Mouse (Mus musculus): ENCODE measurements around the gene Tigd4. TPM values are rescaled to one million over a fixed set of nuclear protein-coding genes. Genes with fewer than 3 reads are reported as not detected.
"Not testable (repeated sequence)": the region's sequence is repeated elsewhere in the genome, so short reads cannot be mapped to it uniquely, and the experiment has no call there.

Tigd4 gene
- not detected in 2 replicates for polyA plus RNA-seq (2015; fragmentation: Nextera tagmentation; extraction: Ambion mirVana)

DNA sequence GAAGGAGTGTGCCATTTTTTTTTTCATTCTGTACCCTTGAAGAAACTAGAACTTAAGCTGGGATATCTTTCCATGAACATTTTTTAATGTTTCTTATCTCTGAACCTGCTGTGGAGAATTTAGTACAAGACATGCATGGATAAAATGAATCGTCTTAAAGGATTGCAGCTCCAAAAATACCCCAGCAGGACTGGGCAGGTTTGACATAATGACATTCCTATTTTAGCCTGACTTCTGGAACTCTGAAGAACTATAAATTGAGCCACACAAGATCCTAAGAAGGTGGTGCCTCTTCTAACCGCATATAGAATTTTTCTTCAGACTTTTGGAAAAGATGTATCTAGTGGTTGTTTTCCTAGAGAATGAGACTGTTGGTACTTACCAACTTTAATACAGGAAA, at the start of gene Tigd4:
TSS of gene Tigd4 (plus strand) at position 301 of the 400 bp plus-strand sequence.
- no peaks in the 10 kb centered on the region for H3K9me3 ChIP-seq (replicated peaks; ENCODE audit: control insufficient read depth, low read length, poor library complexity, severe bottlenecking)
- no peak within 1 kb of the TSS for H3K4me3 ChIP-seq (ENCODE audit: low read depth, low read length)
- WGBS, result 89% methylated on average over 2 of the region's 2 CpGs
- H3K4me1 ChIP-seq (ENCODE audit: control insufficient read depth, insufficient read depth, low read length), result peaks cover 7% of the 10 kb centered on the region
- ATAC-seq, result no peak
- no peak within 1 kb of the TSS for H3K27ac ChIP-seq (ENCODE audit: low read length)
- H3K36me3 ChIP-seq (ENCODE audit: control insufficient read depth, insufficient read depth, low read length), result no peaks in the 10 kb centered on the region
- no peak within 1 kb of the TSS for H3K4me2 ChIP-seq (ENCODE audit: low read length)
- H3K27me3 ChIP-seq (ENCODE audit: control insufficient read depth, insufficient read depth, low read depth, low read length), result peaks cover 6% of the 10 kb centered on the region
- H3K9ac ChIP-seq (ENCODE audit: low read depth, low read length), result no peak within 1 kb of the TSS

DNA sequence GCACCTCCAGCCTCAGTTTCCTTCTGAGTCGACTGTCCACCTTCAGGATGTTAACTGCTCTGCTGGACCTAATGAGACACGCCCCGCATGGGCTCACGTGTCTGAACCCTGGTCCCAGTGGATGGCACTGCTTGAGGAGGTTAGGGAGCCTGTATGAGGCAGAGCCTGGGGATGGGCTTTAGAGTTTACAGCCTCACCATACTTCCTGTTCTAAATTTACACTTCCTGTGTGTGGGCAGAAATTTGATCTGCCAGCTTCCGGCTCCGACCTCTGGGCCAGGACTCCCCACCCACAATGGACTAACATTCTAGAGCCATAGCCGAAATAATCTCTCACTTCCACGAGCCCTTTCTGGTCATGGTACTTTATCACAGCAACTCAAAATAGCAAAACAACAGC, 46.2 kb upstream of the Tigd4 start:
- no peaks in the 10 kb centered on the region for H3K9me3 ChIP-seq (replicated peaks; ENCODE audit: control insufficient read depth, low read length, poor library complexity, severe bottlenecking)
- 75% methylated on average over 8 of the region's 8 CpGs for WGBS
- no peak overlapping the region for H3K9ac ChIP-seq (ENCODE audit: low read depth, low read length)
- no peak for ATAC-seq
- H3K4me3 ChIP-seq (ENCODE audit: low read depth, low read length), result no peak overlapping the region
- no peaks in the 10 kb centered on the region for H3K36me3 ChIP-seq (ENCODE audit: control insufficient read depth, insufficient read depth, low read length)
- H3K4me1 ChIP-seq (ENCODE audit: control insufficient read depth, insufficient read depth, low read length), result no peaks in the 10 kb centered on the region
- no peaks in the 10 kb centered on the region for H3K27me3 ChIP-seq (ENCODE audit: control insufficient read depth, insufficient read depth, low read depth, low read length)
- H3K27ac ChIP-seq (ENCODE audit: low read length), result no peak overlapping the region
- no peak overlapping the region for H3K4me2 ChIP-seq (ENCODE audit: low read length)

DNA sequence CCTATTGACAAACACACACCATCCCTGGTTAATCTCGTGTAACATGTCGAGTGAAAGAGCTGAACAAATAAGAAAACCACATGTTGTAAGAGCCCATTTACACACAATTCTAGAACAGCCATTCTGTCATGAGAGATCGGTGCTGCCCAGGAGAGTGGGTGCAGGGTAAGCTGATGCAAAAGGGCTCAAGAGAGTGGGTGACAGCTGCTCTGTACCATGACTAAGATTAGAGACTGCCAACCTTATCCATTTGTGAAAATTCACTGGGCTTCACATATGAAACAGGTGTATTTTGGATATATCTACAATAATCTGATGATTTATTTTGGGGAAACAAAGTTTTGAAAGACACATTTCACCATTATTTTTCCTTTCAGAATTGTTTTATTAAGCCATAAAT, 37.6 kb upstream of the Tigd4 start:
- H3K4me3 ChIP-seq (ENCODE audit: low read depth, low read length), result no peak overlapping the region
- H3K36me3 ChIP-seq (ENCODE audit: control insufficient read depth, insufficient read depth, low read length), result no peaks in the 10 kb centered on the region
- WGBS, result 85% methylated on average over 3 of the region's 3 CpGs

DNA sequence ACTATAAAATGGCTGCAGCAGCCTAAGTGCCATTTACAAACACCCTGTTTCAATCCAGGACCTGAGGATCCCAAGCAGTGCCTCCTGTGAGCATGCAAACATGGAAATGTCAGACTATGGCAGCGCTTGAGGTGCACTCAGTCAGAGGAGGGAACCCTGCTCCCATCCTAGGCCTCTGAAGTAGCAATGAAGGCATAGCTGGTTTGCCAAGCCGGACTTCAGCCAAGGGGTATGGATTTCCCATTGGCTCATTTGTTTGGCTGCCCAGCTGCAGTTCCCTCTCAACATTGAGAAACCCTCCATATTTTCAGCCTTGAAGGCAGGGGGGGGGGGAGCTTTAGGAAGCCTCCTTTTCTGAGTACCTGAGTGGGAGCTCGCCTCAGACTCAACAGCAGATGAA, 35.1 kb upstream of the Tigd4 start:
- 97% methylated on average over 3 of the region's 3 CpGs for WGBS
- Histone ChIP-seq H3K9me3 (replicated peaks; ENCODE audit: control insufficient read depth, low read length, poor library complexity, severe bottlenecking) (no peaks in the 10 kb centered on the region), H3K4me2 (ENCODE audit: low read length) (no peak overlapping the region), H3K27me3 (ENCODE audit: control insufficient read depth, insufficient read depth, low read depth, low read length) (no peaks in the 10 kb centered on the region), H3K36me3 (ENCODE audit: control insufficient read depth, insufficient read depth, low read length) (no peaks in the 10 kb centered on the region), H3K4me1 (ENCODE audit: control insufficient read depth, insufficient read depth, low read length) (no peaks in the 10 kb centered on the region), H3K27ac (ENCODE audit: low read length) (no peak overlapping the region), H3K4me3 (ENCODE audit: low read depth, low read length) (no peak overlapping the region), H3K9ac (ENCODE audit: low read depth, low read length) (no peak overlapping the region)
- ATAC-seq, result no peak

More for the DNA sequence above, 37.6 kb upstream of the Tigd4 start:
- H3K9ac ChIP-seq (ENCODE audit: low read depth, low read length), result no peak overlapping the region
- H3K27me3 ChIP-seq (ENCODE audit: control insufficient read depth, insufficient read depth, low read depth, low read length), result no peaks in the 10 kb centered on the region
- no peak overlapping the region for H3K27ac ChIP-seq (ENCODE audit: low read length)
- no peaks in the 10 kb centered on the region for H3K4me1 ChIP-seq (ENCODE audit: control insufficient read depth, insufficient read depth, low read length)
- no peak for ATAC-seq
- H3K9me3 ChIP-seq (replicated peaks; ENCODE audit: control insufficient read depth, low read length, poor library complexity, severe bottlenecking), result no peaks in the 10 kb centered on the region
- H3K4me2 ChIP-seq (ENCODE audit: low read length), result no peak overlapping the region

DNA sequence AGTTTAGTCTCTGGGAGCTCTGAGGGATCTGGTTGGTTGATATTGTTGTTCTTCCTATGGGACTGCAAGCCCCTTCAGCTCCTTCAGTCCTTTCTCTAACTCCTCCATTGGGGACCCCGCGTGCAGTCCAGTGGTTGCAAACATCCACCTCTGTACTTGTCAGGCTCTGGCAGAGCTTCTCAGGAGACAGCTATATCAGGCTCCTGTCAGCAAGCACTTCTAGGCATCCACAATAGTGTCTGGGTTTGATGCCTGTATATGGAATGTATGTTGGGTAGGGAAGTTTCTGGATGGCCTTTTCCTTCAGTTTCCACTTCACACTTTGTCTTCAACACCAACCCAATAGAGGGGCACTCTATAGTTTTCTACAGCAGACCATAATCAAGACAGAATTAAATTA, 30.5 kb upstream of the Tigd4 start:
- 97% methylated on average over 2 of the region's 2 CpGs for WGBS
- not testable (repeated sequence) for H3K9me3 ChIP-seq (replicated peaks; ENCODE audit: control insufficient read depth, low read length, poor library complexity, severe bottlenecking); H3K4me2 ChIP-seq (ENCODE audit: low read length); H3K4me1 ChIP-seq (ENCODE audit: control insufficient read depth, insufficient read depth, low read length); H3K27me3 ChIP-seq (ENCODE audit: control insufficient read depth, insufficient read depth, low read depth, low read length); ATAC-seq; H3K9ac ChIP-seq (ENCODE audit: low read depth, low read length); H3K4me3 ChIP-seq (ENCODE audit: low read depth, low read length); H3K27ac ChIP-seq (ENCODE audit: low read length); H3K36me3 ChIP-seq (ENCODE audit: control insufficient read depth, insufficient read depth, low read length)

DNA sequence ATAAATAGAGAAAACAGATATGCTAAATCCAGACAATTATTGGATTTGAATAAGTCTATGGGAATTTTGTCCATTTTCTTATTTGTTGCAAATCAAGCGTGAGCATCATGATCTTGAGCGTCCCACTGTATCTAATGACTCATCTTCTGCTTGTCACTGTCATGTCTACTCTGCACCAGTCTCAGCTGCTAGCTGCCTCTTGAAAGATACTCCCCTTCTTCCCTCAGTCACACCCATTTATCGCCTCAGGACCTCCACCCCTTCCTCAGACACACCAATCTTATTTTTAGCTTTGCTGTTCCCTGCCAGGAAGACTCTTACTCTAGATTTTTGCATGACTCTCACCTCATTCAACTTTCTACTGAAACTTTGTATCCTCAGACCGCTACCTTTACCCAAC, 30.0 kb upstream of the Tigd4 start:
- no peak overlapping the region for H3K4me2 ChIP-seq (ENCODE audit: low read length)
- no peak overlapping the region for H3K27ac ChIP-seq (ENCODE audit: low read length)
- H3K4me1 ChIP-seq (ENCODE audit: control insufficient read depth, insufficient read depth, low read length), result no peaks in the 10 kb centered on the region
- 95% methylated on average over 4 of the region's 4 CpGs for WGBS
- no peaks in the 10 kb centered on the region for H3K9me3 ChIP-seq (replicated peaks; ENCODE audit: control insufficient read depth, low read length, poor library complexity, severe bottlenecking)
- no peaks in the 10 kb centered on the region for H3K36me3 ChIP-seq (ENCODE audit: control insufficient read depth, insufficient read depth, low read length)
- no peak for ATAC-seq
- H3K4me3 ChIP-seq (ENCODE audit: low read depth, low read length), result no peak overlapping the region
- H3K9ac ChIP-seq (ENCODE audit: low read depth, low read length), result no peak overlapping the region
- H3K27me3 ChIP-seq (ENCODE audit: control insufficient read depth, insufficient read depth, low read depth, low read length), result no peaks in the 10 kb centered on the region

DNA sequence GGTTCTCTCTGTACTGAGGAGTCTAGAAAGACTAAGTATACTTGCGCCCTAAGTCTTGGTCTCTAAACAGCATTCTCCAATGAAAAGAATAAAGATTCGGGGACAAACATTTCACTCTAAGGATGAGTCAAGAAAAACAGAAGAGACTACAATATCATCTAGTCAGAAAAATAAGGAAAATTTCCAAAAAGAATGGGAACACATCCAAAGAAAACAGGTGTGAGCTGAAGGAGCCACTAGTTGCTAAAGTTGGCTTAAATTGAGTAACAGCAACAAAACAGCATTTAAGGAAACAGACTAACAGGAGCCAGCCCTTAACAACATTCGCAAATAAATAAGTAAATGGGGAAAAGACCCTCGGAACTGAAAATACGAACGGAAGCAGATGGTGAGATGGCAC, 24.8 kb upstream of the Tigd4 start:
- H3K4me1 ChIP-seq (ENCODE audit: control insufficient read depth, insufficient read depth, low read length), result no peaks in the 10 kb centered on the region
- H3K4me2 ChIP-seq (ENCODE audit: low read length), result no peak overlapping the region
- no peaks in the 10 kb centered on the region for H3K9me3 ChIP-seq (replicated peaks; ENCODE audit: control insufficient read depth, low read length, poor library complexity, severe bottlenecking)
- H3K36me3 ChIP-seq (ENCODE audit: control insufficient read depth, insufficient read depth, low read length), result no peaks in the 10 kb centered on the region
- no peaks in the 10 kb centered on the region for H3K27me3 ChIP-seq (ENCODE audit: control insufficient read depth, insufficient read depth, low read depth, low read length)
- 97% methylated on average over 6 of the region's 6 CpGs for WGBS
- H3K9ac ChIP-seq (ENCODE audit: low read depth, low read length), result no peak overlapping the region
- no peak for ATAC-seq
- no peak overlapping the region for H3K4me3 ChIP-seq (ENCODE audit: low read depth, low read length)
- no peak overlapping the region for H3K27ac ChIP-seq (ENCODE audit: low read length)

DNA sequence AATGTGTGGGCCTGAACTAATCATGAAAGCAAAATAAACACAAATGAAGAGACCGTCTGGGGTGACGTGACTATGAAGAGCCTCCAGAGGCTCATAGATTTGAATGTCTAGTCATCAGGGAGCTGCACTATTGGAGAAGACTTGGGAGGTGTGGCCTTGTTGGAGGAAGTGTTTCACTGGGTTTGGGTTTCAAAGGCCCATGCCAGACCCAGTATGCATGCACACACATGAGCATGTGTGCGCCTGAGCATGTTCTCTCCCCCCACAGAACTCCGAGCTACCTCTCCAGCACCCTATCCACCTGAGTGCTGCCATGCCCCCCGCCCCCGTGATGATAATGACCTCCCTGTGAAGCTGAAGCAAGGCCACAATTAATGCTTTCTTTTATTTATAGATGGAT, 23.8 kb upstream of the Tigd4 start:
- WGBS, result 86% methylated on average over 6 of the region's 6 CpGs
- Histone ChIP-seq H3K4me2 (ENCODE audit: low read length) (no peak overlapping the region), H3K27me3 (ENCODE audit: control insufficient read depth, insufficient read depth, low read depth, low read length) (no peaks in the 10 kb centered on the region), H3K4me3 (ENCODE audit: low read depth, low read length) (no peak overlapping the region), H3K4me1 (ENCODE audit: control insufficient read depth, insufficient read depth, low read length) (no peaks in the 10 kb centered on the region), H3K36me3 (ENCODE audit: control insufficient read depth, insufficient read depth, low read length) (no peaks in the 10 kb centered on the region), H3K9me3 (replicated peaks; ENCODE audit: control insufficient read depth, low read length, poor library complexity, severe bottlenecking) (no peaks in the 10 kb centered on the region), H3K27ac (ENCODE audit: low read length) (no peak overlapping the region), H3K9ac (ENCODE audit: low read depth, low read length) (no peak overlapping the region)
- no peak for ATAC-seq

DNA sequence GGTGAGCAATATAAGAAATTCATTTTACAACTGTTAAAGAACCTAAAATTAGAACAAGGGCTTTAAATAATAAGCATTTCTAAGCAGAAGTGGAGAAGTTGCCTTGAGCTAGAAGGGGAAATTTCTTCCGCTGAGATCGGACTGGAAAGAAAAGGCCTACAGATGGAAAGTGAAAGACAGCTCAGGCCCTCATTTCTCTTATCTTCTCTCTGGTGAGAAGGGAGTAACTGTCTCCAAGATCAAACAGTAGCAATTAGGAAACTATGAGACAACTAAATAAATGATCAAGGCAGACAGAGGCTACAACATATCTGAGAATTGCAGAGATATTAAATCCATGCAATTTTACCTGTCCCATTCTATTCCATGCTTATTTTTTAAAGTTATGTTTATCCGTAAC, 22.9 kb upstream of the Tigd4 start:
- no peaks in the 10 kb centered on the region for H3K36me3 ChIP-seq (ENCODE audit: control insufficient read depth, insufficient read depth, low read length)

DNA sequence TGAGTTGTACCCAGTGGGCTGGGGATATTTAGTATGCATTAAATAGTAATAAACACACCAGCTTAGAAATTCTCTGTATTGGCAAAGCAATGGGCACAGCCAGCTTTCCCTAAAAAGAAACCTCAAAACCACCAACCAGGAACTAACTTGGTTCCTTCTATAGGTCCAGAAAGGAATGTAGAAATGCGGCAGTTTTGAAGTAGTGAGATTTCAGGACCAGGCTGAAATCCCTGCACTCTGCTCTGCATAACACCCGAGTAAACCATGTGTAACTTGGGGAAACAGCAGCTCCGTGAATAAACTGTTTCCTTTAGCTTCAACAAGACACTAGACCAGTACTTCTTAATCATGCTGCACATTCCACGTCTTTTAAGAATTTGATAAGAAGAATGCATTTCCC, 12.7 kb upstream of the Tigd4 start:
- H3K27ac ChIP-seq (ENCODE audit: low read length), result no peak overlapping the region
- peak overlapping the region; percentile 93 for H3K4me2 ChIP-seq (ENCODE audit: low read length)
- no peaks in the 10 kb centered on the region for H3K9me3 ChIP-seq (replicated peaks; ENCODE audit: control insufficient read depth, low read length, poor library complexity, severe bottlenecking)
- no peak overlapping the region for H3K4me3 ChIP-seq (ENCODE audit: low read depth, low read length)
- no peaks in the 10 kb centered on the region for H3K36me3 ChIP-seq (ENCODE audit: control insufficient read depth, insufficient read depth, low read length)
- H3K9ac ChIP-seq (ENCODE audit: low read depth, low read length), result no peak overlapping the region
- 69% methylated on average over 4 of the region's 4 CpGs for WGBS
- peaks cover 23% of the 10 kb centered on the region for H3K4me1 ChIP-seq (ENCODE audit: control insufficient read depth, insufficient read depth, low read length)
- no peak for ATAC-seq
- H3K27me3 ChIP-seq (ENCODE audit: control insufficient read depth, insufficient read depth, low read depth, low read length), result no peaks in the 10 kb centered on the region

More for the DNA sequence above, 22.9 kb upstream of the Tigd4 start:
- WGBS, result 89% methylated on average over 3 of the region's 3 CpGs
- no peak for ATAC-seq
- H3K27me3 ChIP-seq (ENCODE audit: control insufficient read depth, insufficient read depth, low read depth, low read length), result no peaks in the 10 kb centered on the region
- no peak overlapping the region for H3K27ac ChIP-seq (ENCODE audit: low read length)
- no peak overlapping the region for H3K4me3 ChIP-seq (ENCODE audit: low read depth, low read length)
- H3K4me1 ChIP-seq (ENCODE audit: control insufficient read depth, insufficient read depth, low read length), result no peaks in the 10 kb centered on the region
- no peak overlapping the region for H3K9ac ChIP-seq (ENCODE audit: low read depth, low read length)
- H3K4me2 ChIP-seq (ENCODE audit: low read length), result no peak overlapping the region
- H3K9me3 ChIP-seq (replicated peaks; ENCODE audit: control insufficient read depth, low read length, poor library complexity, severe bottlenecking), result no peaks in the 10 kb centered on the region

Data from midbrain, embryonic 16.5 days (tissue).